Mouse (Mus musculus): ENCODE results near the gene Supt4a. TPM values are rescaled to one million over a fixed set of nuclear protein-coding genes. Genes with fewer than 3 reads are reported as not detected.
A peak's percentile ranks its signal among the peaks of the same experiment; 100 is the strongest.

The Supt4a gene
- polyA plus RNA-seq, 1 experiment from 2014 or later, result 116 TPM

- no peaks in the 10 kb centered on the region for H3K27me3 ChIP-seq (ENCODE audit: control insufficient read depth, insufficient read depth, low read length)
- H3K36me3 ChIP-seq (ENCODE audit: control insufficient read depth, insufficient read depth, low read length), result peaks cover 4% of the 10 kb centered on the region; the same call in 1 of the 2 replicates
- H3K27ac ChIP-seq (ENCODE audit: low read length), result no peak overlapping the region
- H3K4me3 ChIP-seq (replicated peaks; ENCODE audit: low read length), result no peak overlapping the region
- no peak overlapping the region for H3K9ac ChIP-seq (ENCODE audit: low read length)
- ATAC-seq (ENCODE audit: insufficient read depth, low FRiP score), result no peak
- WGBS, result 90% methylated on average over 4 of the region's 5 CpGs
- peaks cover 15% of the 10 kb centered on the region; the same call in 1 of the 2 replicates for H3K4me1 ChIP-seq (ENCODE audit: control insufficient read depth, insufficient read depth, low read length)
- H3K9me3 ChIP-seq (replicated peaks; ENCODE audit: control insufficient read depth, low read length), result no peaks in the 10 kb centered on the region
- H3K4me2 ChIP-seq (ENCODE audit: low read depth, low read length), result no peak overlapping the region
Measured at GRCm38 (mm10) chr11:87747312-87747711, 10.0 kb downstream of the Supt4a start.

GRCm38 (mm10) chr11:87747716-87748115 is 10.4 kb downstream of the Supt4a start:
- peaks cover 15% of the 10 kb centered on the region; the same call in 1 of the 2 replicates for H3K4me1 ChIP-seq (ENCODE audit: control insufficient read depth, insufficient read depth, low read length)
- no peak overlapping the region for H3K27ac ChIP-seq (ENCODE audit: low read length)
- no peak overlapping the region for H3K4me3 ChIP-seq (replicated peaks; ENCODE audit: low read length)
- peaks cover 4% of the 10 kb centered on the region; the same call in 1 of the 2 replicates for H3K36me3 ChIP-seq (ENCODE audit: control insufficient read depth, insufficient read depth, low read length)
- no peak for ATAC-seq (ENCODE audit: insufficient read depth, low FRiP score)
- no peak overlapping the region for H3K9ac ChIP-seq (ENCODE audit: low read length)
- 87% methylated on average over 7 of the region's 7 CpGs for WGBS
- H3K9me3 ChIP-seq (replicated peaks; ENCODE audit: control insufficient read depth, low read length), result no peaks in the 10 kb centered on the region
- H3K4me2 ChIP-seq (ENCODE audit: low read depth, low read length), result no peak overlapping the region
- no peaks in the 10 kb centered on the region for H3K27me3 ChIP-seq (ENCODE audit: control insufficient read depth, insufficient read depth, low read length)

- H3K27ac ChIP-seq (ENCODE audit: low read length), result peak overlapping the region; percentile 64; the same call in 1 of the 2 replicates
- H3K9ac ChIP-seq (ENCODE audit: low read length), result peak overlapping the region; percentile 43
- 25% methylated on average over 19 of the region's 19 CpGs for WGBS
Measured at GRCm38 (mm10) chr11:87748132-87749119, 11.1 kb downstream of the Supt4a start.

GRCm38 (mm10) chr11:87749192-87750042 is 12.1 kb downstream of the Supt4a start:
- WGBS, result 38% methylated on average over 18 of the region's 18 CpGs
- no peaks in the 10 kb centered on the region for H3K9me3 ChIP-seq (replicated peaks; ENCODE audit: control insufficient read depth, low read length)
- H3K36me3 ChIP-seq (ENCODE audit: control insufficient read depth, insufficient read depth, low read length), result peaks cover 3% of the 10 kb centered on the region; the same call in 1 of the 2 replicates
- H3K27ac ChIP-seq (ENCODE audit: low read length), result peak overlapping the region; percentile 64
- H3K4me3 ChIP-seq (replicated peaks; ENCODE audit: low read length), result no peak overlapping the region
- H3K4me2 ChIP-seq (ENCODE audit: low read depth, low read length), result peak overlapping the region; percentile 43
- H3K27me3 ChIP-seq (ENCODE audit: control insufficient read depth, insufficient read depth, low read length), result no peaks in the 10 kb centered on the region
- peak overlapping the region; percentile 43; the same call in 1 of the 2 replicates for H3K9ac ChIP-seq (ENCODE audit: low read length)
- peak; percentile 70; the same call in 1 of the 2 replicates for ATAC-seq (ENCODE audit: insufficient read depth, low FRiP score)
- H3K4me1 ChIP-seq (ENCODE audit: control insufficient read depth, insufficient read depth, low read length), result peaks cover 15% of the 10 kb centered on the region; the same call in 1 of the 2 replicates

More at GRCm38 (mm10) chr11:87748132-87749119, 11.1 kb downstream of the Supt4a start:
- Histone ChIP-seq H3K4me3 (replicated peaks; ENCODE audit: low read length) (peak overlapping the region; percentile 11), H3K4me2 (ENCODE audit: low read depth, low read length) (peak overlapping the region; percentile 43), H3K27me3 (ENCODE audit: control insufficient read depth, insufficient read depth, low read length) (no peaks in the 10 kb centered on the region), H3K9me3 (replicated peaks; ENCODE audit: control insufficient read depth, low read length) (no peaks in the 10 kb centered on the region), H3K36me3 (ENCODE audit: control insufficient read depth, insufficient read depth, low read length) (peaks cover 4% of the 10 kb centered on the region; the same call in 1 of the 2 replicates), H3K4me1 (ENCODE audit: control insufficient read depth, insufficient read depth, low read length) (peaks cover 15% of the 10 kb centered on the region; the same call in 1 of the 2 replicates)
- 0 out of 2 replicates have a peak, but pooled peaks have one; percentile 37 for ATAC-seq (ENCODE audit: insufficient read depth, low FRiP score)

GRCm38 (mm10) chr11:87750043-87750421 is 12.7 kb downstream of the Supt4a start:
- Histone ChIP-seq H3K4me2 (ENCODE audit: low read depth, low read length) (no peak overlapping the region), H3K9me3 (replicated peaks; ENCODE audit: control insufficient read depth, low read length) (no peaks in the 10 kb centered on the region), H3K4me3 (replicated peaks; ENCODE audit: low read length) (no peak overlapping the region), H3K27me3 (ENCODE audit: control insufficient read depth, insufficient read depth, low read length) (no peaks in the 10 kb centered on the region), H3K27ac (ENCODE audit: low read length) (peak overlapping the region; percentile 64), H3K4me1 (ENCODE audit: control insufficient read depth, insufficient read depth, low read length) (peaks cover 15% of the 10 kb centered on the region; the same call in 1 of the 2 replicates), H3K9ac (ENCODE audit: low read length) (no peak overlapping the region), H3K36me3 (ENCODE audit: control insufficient read depth, insufficient read depth, low read length) (no peaks in the 10 kb centered on the region)
- 75% methylated on average over 11 of the region's 11 CpGs for whole genome bisulfite sequencing
- no peak for ATAC-seq (ENCODE audit: insufficient read depth, low FRiP score)

- no peaks in the 10 kb centered on the region for H3K27me3 ChIP-seq (ENCODE audit: control insufficient read depth, insufficient read depth, low read length)
- WGBS, result 70% methylated on average over 3 of the region's 3 CpGs
- H3K9me3 ChIP-seq (replicated peaks; ENCODE audit: control insufficient read depth, low read length), result no peaks in the 10 kb centered on the region
- peak overlapping the region; percentile 64; the same call in 1 of the 2 replicates for H3K27ac ChIP-seq (ENCODE audit: low read length)
- H3K9ac ChIP-seq (ENCODE audit: low read length), result no peak overlapping the region
- H3K4me1 ChIP-seq (ENCODE audit: control insufficient read depth, insufficient read depth, low read length), result peaks cover 15% of the 10 kb centered on the region; the same call in 1 of the 2 replicates
- H3K36me3 ChIP-seq (ENCODE audit: control insufficient read depth, insufficient read depth, low read length), result no peaks in the 10 kb centered on the region
- no peak overlapping the region for H3K4me3 ChIP-seq (replicated peaks; ENCODE audit: low read length)
- no peak overlapping the region for H3K4me2 ChIP-seq (ENCODE audit: low read depth, low read length)
- no peak for ATAC-seq (ENCODE audit: insufficient read depth, low FRiP score)
Measured at GRCm38 (mm10) chr11:87750521-87750920, 13.2 kb downstream of the Supt4a start.

GRCm38 (mm10) chr11:87751031-87751430 is 13.7 kb downstream of the Supt4a start:
- no peak overlapping the region for H3K4me3 ChIP-seq (replicated peaks; ENCODE audit: low read length)
- no peaks in the 10 kb centered on the region for H3K9me3 ChIP-seq (replicated peaks; ENCODE audit: control insufficient read depth, low read length)
- no peak overlapping the region for H3K9ac ChIP-seq (ENCODE audit: low read length)
- peak overlapping the region; percentile 56 for H3K27ac ChIP-seq (ENCODE audit: low read length)
- no peaks in the 10 kb centered on the region for H3K36me3 ChIP-seq (ENCODE audit: control insufficient read depth, insufficient read depth, low read length)
- no peaks in the 10 kb centered on the region for H3K27me3 ChIP-seq (ENCODE audit: control insufficient read depth, insufficient read depth, low read length)
- 78% methylated on average over 8 of the region's 8 CpGs for WGBS
- no peak overlapping the region for H3K4me2 ChIP-seq (ENCODE audit: low read depth, low read length)
- ATAC-seq (ENCODE audit: insufficient read depth, low FRiP score), result no peak
- H3K4me1 ChIP-seq (ENCODE audit: control insufficient read depth, insufficient read depth, low read length), result peaks cover 15% of the 10 kb centered on the region; the same call in 1 of the 2 replicates

GRCm38 (mm10) chr11:87751491-87751966 is 14.2 kb downstream of the Supt4a start:
- H3K36me3 ChIP-seq (ENCODE audit: control insufficient read depth, insufficient read depth, low read length), result no peaks in the 10 kb centered on the region
- no peaks in the 10 kb centered on the region for H3K9me3 ChIP-seq (replicated peaks; ENCODE audit: control insufficient read depth, low read length)
- no peak for ATAC-seq (ENCODE audit: insufficient read depth, low FRiP score)
- WGBS, result 60% methylated on average over 4 of the region's 4 CpGs
- no peak overlapping the region for H3K4me3 ChIP-seq (replicated peaks; ENCODE audit: low read length)
- no peak overlapping the region for H3K4me2 ChIP-seq (ENCODE audit: low read depth, low read length)
- no peaks in the 10 kb centered on the region for H3K27me3 ChIP-seq (ENCODE audit: control insufficient read depth, insufficient read depth, low read length)
- peak overlapping the region; percentile 57 for H3K27ac ChIP-seq (ENCODE audit: low read length)
- no peak overlapping the region for H3K9ac ChIP-seq (ENCODE audit: low read length)
- peaks cover 15% of the 10 kb centered on the region; the same call in 1 of the 2 replicates for H3K4me1 ChIP-seq (ENCODE audit: control insufficient read depth, insufficient read depth, low read length)
